Mouse (Mus musculus) heart, postnatal 0 days (tissue): ENCODE measurements around the gene Yes1. TPM values are rescaled to one million over a fixed set of nuclear protein-coding genes. Genes with fewer than 3 reads are reported as not detected.

ENCODE experiments used
- ATAC-seq: fragments of 200-750 bp; cut with Nextera tagmentation; 2 replicates; pipeline ENCODE4 v1.8.0; 2017; ENCODE audit warnings: low read depth, moderate number of reproducible peaks, moderate library complexity; ENCODE audit not compliant: insufficient read depth
- DNase-seq: peaks from one replicate; pipeline ENCODE4 v3.0.0-alpha.2; 2016; ENCODE audit warnings: low spot score
- H3K27ac ChIP-seq: fragments of 300-500 bp; sonication (generic); 2 replicates; pipeline ENCODE4 v1.5.1; 2014; ENCODE audit warnings: low read depth, mild to moderate bottlenecking
- H3K27me3 ChIP-seq: fragments of 300-500 bp; sonication (generic); 2 replicates; pipeline ENCODE4 v1.6.1; 2014; ENCODE audit warnings: low read length, mixed read lengths; ENCODE audit not compliant: control insufficient read depth, insufficient read depth
- H3K36me3 ChIP-seq: fragments of 300-500 bp; sonication (generic); replicated peaks from 2 replicates; pipeline ENCODE4 v1.6.1; 2014; ENCODE audit warnings: low read length, mixed read lengths; ENCODE audit not compliant: control insufficient read depth, insufficient read depth
- H3K4me1 ChIP-seq: fragments of 300-500 bp; sonication (generic); 2 replicates; pipeline ENCODE4 v1.6.1; 2014; ENCODE audit warnings: antibody characterized with exemption; ENCODE audit not compliant: control insufficient read depth, insufficient read depth
- H3K4me2 ChIP-seq: fragments of 300-500 bp; sonication (generic); 2 replicates; pipeline ENCODE4 v1.6.1; 2014; ENCODE audit warnings: low read depth, mild to moderate bottlenecking, low read length, moderate library complexity
- H3K4me3 ChIP-seq: fragments of 300-500 bp; sonication (generic); 2 replicates; pipeline ENCODE4 v1.5.1; 2014; ENCODE audit warnings: low read depth, low read length
- H3K9ac ChIP-seq: fragments of 300-500 bp; sonication (generic); replicated peaks from 2 replicates; pipeline ENCODE4 v1.6.1; 2014; ENCODE audit warnings: low read depth, low read length, mixed read lengths
- H3K9me3 ChIP-seq: fragments of 300-500 bp; sonication (generic); replicated peaks from 2 replicates; pipeline ENCODE4 v1.6.1; 2016; ENCODE audit warnings: low read length; ENCODE audit not compliant: control insufficient read depth
- CTCF ChIP-seq: IDR thresholded peaks from 2 replicates; pipeline ENCODE4 v1.5.1; 2016; ENCODE audit warnings: antibody characterized with exemption, control low read depth, low read depth
- EP300 ChIP-seq: IDR thresholded peaks from 2 replicates; pipeline ENCODE4 v1.6.1; 2016; ENCODE audit warnings: antibody characterized with exemption, low read depth
- WGBS: fragments of 180-500 bp; shearing (Covaris S2); extraction: QIAGEN DNeasy Blood & Tissue Kit; methylation state at CpG from one replicate; pipeline ENCODE4 v1.1.7; 2014; 5-methylcytosine and 5-hydroxymethylcytosine counted together
- polyA plus RNA-seq: library from polyadenylated mRNA; unstranded; fragments of >200 nt; fragmentation: Nextera tagmentation; extraction: Ambion mirVana; gene quantifications from 2 replicates; pipeline ENCODE4 v1.2.1, GENCODE M21; 2015
- total RNA-seq: library from RNA; depleted of rRNA; stranded (reverse); fragments of >200 nt; gene quantifications from 2 replicates; pipeline ENCODE4 v1.2.3, GENCODE M21; 2014; ENCODE audit warnings: low replicate concordance

The Yes1 gene
- total and polyA plus RNA-seq, 2 experiments from 2014 or later = 19.0 to 24.5 TPM

- 0 out of 2 replicates have a peak, but pooled peaks cover 2% of the 10 kb centered on the region for H3K4me1 ChIP-seq
- TF ChIP-seq EP300 = peak; percentile 49; the same call in 1 of the 2 replicates
- no peak for TF ChIP-seq CTCF
- no peak overlapping the region for H3K9ac ChIP-seq
- ATAC-seq (peak; percentile 94), DNase-seq (peak; percentile 71)
- no peaks in the 10 kb centered on the region for H3K27me3 ChIP-seq
- H3K4me2 ChIP-seq = no peak overlapping the region
- no peak overlapping the region for H3K4me3 ChIP-seq
- H3K36me3 ChIP-seq = no peaks in the 10 kb centered on the region
- no peaks in the 10 kb centered on the region for H3K9me3 ChIP-seq
- H3K27ac ChIP-seq = peak overlapping the region; percentile 79
Observed at GRCm38 (mm10) chr5:32633185-32633584, 22.2 kb downstream of the Yes1 start.

DNA sequence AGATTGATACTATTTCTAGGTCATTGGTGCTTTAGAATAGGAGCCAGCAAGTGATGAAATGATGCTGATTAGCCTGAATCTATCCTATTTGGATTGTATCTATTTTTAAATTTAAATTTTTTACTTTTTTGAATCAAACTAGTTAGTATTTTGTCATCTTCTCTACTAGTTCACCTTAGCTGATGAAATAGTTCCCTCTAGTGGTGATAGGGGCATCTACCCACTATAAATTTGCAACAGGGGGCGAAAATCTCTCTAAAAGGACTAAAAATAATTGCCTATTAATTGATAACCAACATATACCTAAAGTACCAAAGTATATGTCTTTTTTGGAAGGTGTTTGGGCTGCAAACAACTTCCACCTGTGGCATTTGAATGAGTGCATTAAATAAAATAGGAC, 46.4 kb downstream of the Yes1 start:
- 44% methylated on average over 1 of the region's 1 CpGs for WGBS
- Histone ChIP-seq H3K36me3 (peaks cover 40% of the 10 kb centered on the region), H3K4me3 (no peak overlapping the region), H3K9me3 (no peaks in the 10 kb centered on the region), H3K4me2 (no peak overlapping the region), H3K27me3 (no peaks in the 10 kb centered on the region), H3K27ac (no peak overlapping the region), H3K4me1 (no peaks in the 10 kb centered on the region), H3K9ac (no peak overlapping the region)
- ATAC-seq = no peak
- TF ChIP-seq CTCF = peak; percentile 62
- no peak for TF ChIP-seq EP300
- peak; percentile 51 for DNase-seq

- no peak for TF ChIP-seq CTCF
- TF ChIP-seq EP300 = no peak
- Histone ChIP-seq H3K9ac (no peak overlapping the region), H3K27ac (no peak overlapping the region), H3K4me2 (no peak overlapping the region), H3K36me3 (peaks cover 14% of the 10 kb centered on the region), H3K4me1 (no peaks in the 10 kb centered on the region), H3K27me3 (no peaks in the 10 kb centered on the region), H3K4me3 (no peak overlapping the region), H3K9me3 (no peaks in the 10 kb centered on the region)
- DNase-seq = no peak
- ATAC-seq = no peak
- WGBS = 71% methylated on average over 2 of the region's 2 CpGs
Observed at GRCm38 (mm10) chr5:32682475-32682874, 71.5 kb downstream of the Yes1 start.

DNA sequence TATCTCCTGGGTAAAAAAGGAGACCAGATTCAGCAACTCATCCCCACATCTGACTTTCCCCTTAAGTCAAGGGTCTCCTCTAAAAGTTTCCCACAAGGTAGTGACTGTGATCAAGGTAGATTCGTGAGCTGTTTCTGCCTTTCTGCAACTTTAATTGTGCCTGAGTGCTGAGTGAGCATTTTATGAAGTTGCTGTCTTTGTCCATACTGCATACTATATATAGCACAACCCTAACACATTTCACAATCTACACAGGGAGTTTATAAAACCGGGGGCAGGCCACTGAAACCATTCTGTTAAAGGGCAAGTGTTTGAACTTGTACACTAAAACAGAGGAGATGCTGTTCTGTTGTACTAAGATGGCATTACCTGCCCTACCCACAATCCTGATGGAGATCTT, 82.4 kb downstream of the Yes1 start:
- H3K4me2 ChIP-seq = no peak overlapping the region
- TF ChIP-seq EP300 = no peak
- TF ChIP-seq CTCF = no peak
- no peaks in the 10 kb centered on the region for H3K36me3 ChIP-seq
- ATAC-seq (no peak), DNase-seq (no peak)
- no peaks in the 10 kb centered on the region for H3K27me3 ChIP-seq
- no peaks in the 10 kb centered on the region for H3K9me3 ChIP-seq
- no peaks in the 10 kb centered on the region for H3K4me1 ChIP-seq
- H3K9ac ChIP-seq = no peak overlapping the region
- H3K4me3 ChIP-seq = no peak overlapping the region
- WGBS = 28% methylated on average over 2 of the region's 2 CpGs
- H3K27ac ChIP-seq = no peak overlapping the region

GRCm38 (mm10) chr5:32697208-32697867, 86.4 kb downstream of the Yes1 start:
- 54% methylated on average over 5 of the region's 5 CpGs for WGBS
- TF ChIP-seq EP300 = no peak
- TF ChIP-seq CTCF = no peak
- H3K4me3 ChIP-seq = no peak overlapping the region
- H3K27me3 ChIP-seq = no peaks in the 10 kb centered on the region
- no peaks in the 10 kb centered on the region for H3K4me1 ChIP-seq
- H3K4me2 ChIP-seq = no peak overlapping the region
- no peak for ATAC-seq
- H3K27ac ChIP-seq = no peak overlapping the region
- no peaks in the 10 kb centered on the region for H3K9me3 ChIP-seq
- no peaks in the 10 kb centered on the region for H3K36me3 ChIP-seq
- no peak for DNase-seq
- H3K9ac ChIP-seq = no peak overlapping the region

GRCm38 (mm10) chr5:32706226-32706780, 95.3 kb downstream of the Yes1 start:
- Histone ChIP-seq H3K4me1 (no peaks in the 10 kb centered on the region), H3K4me3 (no peak overlapping the region), H3K27ac (no peak overlapping the region), H3K9me3 (no peaks in the 10 kb centered on the region), H3K4me2 (no peak overlapping the region), H3K36me3 (no peaks in the 10 kb centered on the region), H3K9ac (no peak overlapping the region), H3K27me3 (no peaks in the 10 kb centered on the region)
- DNase-seq = no peak
- 46% methylated on average over 2 of the region's 2 CpGs for WGBS
- no peak for ATAC-seq
- TF ChIP-seq CTCF (no peak), EP300 (no peak)
